Mouse (Mus musculus) C2C12 (cell line): ENCODE data around the gene Afmid.

Source experiments
- CEBPB ChIP-seq: IDR thresholded peaks from one replicate; pipeline ENCODE4 v1.6.1; 2011; ENCODE audit warnings: low read depth, mild to moderate bottlenecking, control low read depth, moderate library complexity
- CTCF ChIP-seq: IDR thresholded peaks from one replicate; pipeline ENCODE4 v1.5.1; 2011; ENCODE audit not compliant: control insufficient read depth, insufficient read depth, insufficient read length

- TF ChIP-seq CTCF (no peak), CEBPB (no peak)
Measured at GRCm38 (mm10) chr11:117806781-117807180, 18.9 kb upstream of the Afmid start.
